Mouse (Mus musculus): ENCODE results near the gene Npb.
A peak's percentile ranks its signal among the peaks of the same experiment; 100 is the strongest.

Npb gene

DNA sequence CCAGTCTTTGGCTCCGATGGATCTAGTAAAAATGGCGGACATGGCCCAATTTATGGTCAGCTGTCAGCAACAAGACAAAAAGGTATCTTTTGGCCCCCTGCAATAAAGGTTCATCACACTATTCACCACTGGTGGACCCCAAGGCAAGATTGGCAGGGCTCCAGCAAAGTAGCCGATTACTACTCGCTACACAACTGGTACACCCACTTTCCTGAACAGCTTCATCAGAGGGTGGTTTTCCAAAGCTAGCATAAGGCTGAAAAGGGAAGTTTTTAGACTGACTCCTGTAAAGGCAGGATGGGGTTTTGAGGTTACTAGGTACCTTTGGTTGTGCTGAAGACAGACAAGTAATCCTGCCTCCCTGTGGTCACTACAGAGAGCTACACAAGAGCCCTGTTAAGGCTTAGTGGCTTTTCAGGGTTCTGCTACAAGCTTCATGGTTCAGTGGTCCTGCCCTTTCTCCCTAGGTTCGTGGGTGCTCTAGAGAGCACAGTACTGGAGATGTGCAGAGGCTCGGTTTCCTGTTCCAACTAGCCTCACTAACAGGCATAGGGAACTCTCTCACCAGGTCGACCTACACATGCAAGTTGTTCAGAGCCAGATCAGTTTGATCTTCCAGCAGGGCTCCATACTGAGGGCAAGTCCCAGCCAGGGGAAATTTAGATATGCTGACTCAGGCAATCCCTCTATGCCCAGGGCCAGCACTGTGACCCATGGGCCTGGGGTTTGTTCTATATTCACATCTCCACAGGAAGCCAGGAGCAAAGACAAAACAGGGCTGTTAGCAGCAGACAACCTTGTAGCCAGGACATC is 30.9 kb upstream of the Npb start:
- no peak for TF ChIP-seq GATA4 (IDR thresholded peaks at IDR 0.05; ENCODE audit: insufficient replicate concordance, low read length)

DNA sequence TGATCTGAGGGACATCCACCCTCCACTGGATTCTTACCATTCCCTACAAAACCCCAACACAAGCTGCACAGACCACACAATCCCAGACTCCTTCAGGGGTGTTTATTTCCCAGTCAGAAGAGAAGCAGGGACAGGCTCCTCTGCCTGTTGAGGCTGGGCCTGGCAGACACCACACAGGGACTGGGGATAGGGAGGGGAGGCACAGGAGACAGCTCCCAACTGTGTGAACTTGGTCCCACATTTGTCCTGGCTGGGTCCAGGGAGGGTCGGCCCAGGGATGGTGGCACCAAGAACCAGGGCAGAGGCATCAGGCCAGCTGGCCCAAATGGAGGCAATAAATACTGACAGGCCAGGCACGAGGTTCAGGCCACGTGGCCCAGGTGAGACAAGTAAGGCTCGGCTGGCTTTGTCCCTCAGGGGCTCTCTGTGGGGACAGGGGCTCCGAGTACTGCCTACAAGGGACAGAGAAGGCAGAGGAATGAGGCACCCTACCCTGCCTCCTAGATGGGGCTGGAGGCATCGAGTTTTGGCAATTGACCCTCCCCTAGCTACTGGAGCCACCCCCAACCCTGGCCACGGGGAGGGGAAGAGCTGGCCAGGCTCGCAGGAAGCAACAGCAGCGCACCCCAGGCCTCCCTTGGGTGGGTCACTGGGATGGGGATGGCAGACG is 30.1 kb upstream of the Npb start:
- no peak for TF ChIP-seq GATA4 (IDR thresholded peaks at IDR 0.05; ENCODE audit: insufficient replicate concordance, low read length)

DNA sequence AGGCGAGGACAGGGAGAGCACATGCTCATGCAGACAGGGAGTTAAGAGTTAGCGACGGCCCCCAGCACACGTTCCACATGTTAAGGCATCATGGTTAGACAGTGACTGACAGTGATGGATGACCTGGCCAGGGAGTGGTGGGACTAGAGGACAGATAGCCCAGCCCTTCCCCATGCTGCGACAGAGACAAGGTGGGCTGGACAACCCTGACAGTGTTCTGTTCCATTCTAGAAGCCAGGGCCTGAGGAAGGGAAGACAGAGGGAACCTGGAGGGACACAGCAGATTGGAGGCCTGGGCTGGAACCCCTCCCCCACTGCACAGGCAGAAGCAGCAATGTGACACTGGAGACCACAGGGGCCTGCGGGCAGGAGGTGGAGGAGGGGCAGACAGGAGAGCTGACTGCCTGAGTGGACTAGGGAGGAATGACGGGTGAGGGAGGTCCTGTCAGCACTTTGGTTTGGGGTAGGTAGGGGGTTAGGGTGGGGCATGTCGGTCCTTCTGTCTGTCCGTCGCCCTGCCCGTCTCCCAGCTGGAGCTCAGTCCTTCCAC is 29.5 kb upstream of the Npb start:
- no peak for TF ChIP-seq GATA4 (IDR thresholded peaks at IDR 0.05; ENCODE audit: insufficient replicate concordance, low read length)

DNA sequence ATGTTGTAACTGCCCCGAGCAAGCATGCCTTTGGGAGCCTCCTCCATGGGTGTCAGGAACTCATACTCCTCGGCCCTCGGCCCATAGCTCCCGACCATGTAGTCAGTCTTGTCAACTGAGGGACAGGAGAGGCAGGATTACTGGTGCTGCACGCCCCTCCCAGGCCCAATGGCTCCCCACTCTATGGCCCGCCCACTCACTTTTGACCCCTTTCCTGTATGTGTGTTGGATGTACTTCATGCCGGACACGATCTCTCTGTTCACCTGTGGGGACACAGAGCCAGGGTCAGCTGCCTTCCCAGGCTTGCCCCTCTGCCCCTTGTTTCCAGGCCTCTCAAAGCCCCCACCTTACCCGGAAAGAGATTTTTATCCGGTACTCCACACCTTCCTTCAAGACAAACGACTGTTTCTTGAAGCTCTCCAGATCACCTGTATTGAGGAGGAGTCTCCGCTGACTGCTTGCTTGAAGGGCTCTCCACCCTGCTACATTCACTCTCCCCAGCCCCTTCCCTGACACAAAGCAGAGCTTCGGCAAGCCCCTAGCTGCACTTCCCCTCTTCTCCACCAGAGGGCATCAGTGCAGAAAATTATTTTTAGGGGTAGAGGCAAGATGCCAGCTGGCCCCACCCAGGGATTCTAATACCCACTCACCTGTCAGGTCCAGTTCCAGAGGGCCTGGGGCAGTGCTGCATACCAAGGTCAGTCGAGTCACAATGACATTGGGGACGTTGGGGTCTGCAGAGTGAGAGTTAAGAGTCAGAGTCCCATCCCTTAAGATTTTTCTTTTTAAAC is 28.8 kb upstream of the Npb start:
- TF ChIP-seq GATA4 (IDR thresholded peaks at IDR 0.05; ENCODE audit: insufficient replicate concordance, low read length): no peak

DNA sequence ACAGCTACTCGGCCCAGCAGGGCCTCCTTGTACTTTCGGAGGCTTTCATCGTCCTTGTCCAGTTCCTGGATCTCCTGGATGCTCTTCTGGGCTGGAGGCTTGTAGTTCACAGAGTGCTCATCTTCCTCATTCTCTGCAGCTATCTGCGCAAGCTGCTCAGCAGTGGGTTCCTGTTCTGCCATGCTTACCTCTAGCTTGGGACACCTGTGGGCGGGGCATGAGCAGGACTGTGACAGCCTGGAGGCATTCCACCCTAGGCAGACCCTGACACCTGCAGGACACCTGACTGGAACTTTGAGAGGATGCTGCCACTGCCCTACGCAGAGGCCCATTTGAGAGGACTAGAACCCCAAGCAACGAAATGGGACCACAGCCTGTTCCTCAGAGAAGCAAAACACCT is 28.1 kb upstream of the Npb start:
- no peak for TF ChIP-seq GATA4 (IDR thresholded peaks at IDR 0.05; ENCODE audit: insufficient replicate concordance, low read length)

DNA sequence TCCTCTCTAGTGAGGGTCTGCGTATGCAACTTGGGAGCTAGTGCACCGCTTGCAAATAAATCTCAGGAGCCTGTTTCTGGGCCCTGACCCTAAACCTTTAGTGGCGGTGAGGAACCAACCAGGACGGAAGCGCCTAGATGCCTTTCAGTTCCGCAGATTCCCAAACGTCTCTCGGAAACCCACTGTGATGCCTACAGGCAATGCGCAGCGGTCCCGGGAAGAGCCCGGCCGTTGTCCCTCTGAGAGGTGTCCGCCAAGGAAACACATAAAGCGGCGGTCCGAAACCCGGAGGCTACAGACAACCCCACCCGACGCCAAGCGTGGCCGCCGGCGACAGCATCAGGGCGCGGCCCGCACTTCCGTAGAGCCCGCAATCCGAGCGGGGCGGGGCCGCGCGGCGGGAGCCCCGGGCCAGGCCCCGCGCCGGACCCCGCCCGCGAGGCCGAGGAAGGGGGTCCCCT is 27.4 kb upstream of the Npb start:
- no peak for TF ChIP-seq GATA4 (IDR thresholded peaks at IDR 0.05; ENCODE audit: insufficient replicate concordance, low read length)

GRCm38 (mm10) chr11:120581490-120582267 is 26.6 kb upstream of the Npb start, which contains the start of gene Arhgdia:
Gene Arhgdia, minus strand, starts transcription at chr11:120581624.
- peak; percentile 6; the same call in 1 of the 2 replicates for TF ChIP-seq GATA4 (IDR thresholded peaks at IDR 0.05; ENCODE audit: insufficient replicate concordance, low read length)

- TF ChIP-seq GATA4 (IDR thresholded peaks at IDR 0.05; ENCODE audit: insufficient replicate concordance, low read length): no peak
Measured at GRCm38 (mm10) chr11:120582268-120582981, 25.9 kb upstream of the Npb start.

- TF ChIP-seq GATA4 (IDR thresholded peaks at IDR 0.05; ENCODE audit: insufficient replicate concordance, low read length): no peak
Measured at GRCm38 (mm10) chr11:120583937-120584336, 24.3 kb upstream of the Npb start.

GRCm38 (mm10) chr11:120588531-120588930 is 19.7 kb upstream of the Npb start:
- no peak for TF ChIP-seq GATA4 (IDR thresholded peaks at IDR 0.05; ENCODE audit: insufficient replicate concordance, low read length)

DNA sequence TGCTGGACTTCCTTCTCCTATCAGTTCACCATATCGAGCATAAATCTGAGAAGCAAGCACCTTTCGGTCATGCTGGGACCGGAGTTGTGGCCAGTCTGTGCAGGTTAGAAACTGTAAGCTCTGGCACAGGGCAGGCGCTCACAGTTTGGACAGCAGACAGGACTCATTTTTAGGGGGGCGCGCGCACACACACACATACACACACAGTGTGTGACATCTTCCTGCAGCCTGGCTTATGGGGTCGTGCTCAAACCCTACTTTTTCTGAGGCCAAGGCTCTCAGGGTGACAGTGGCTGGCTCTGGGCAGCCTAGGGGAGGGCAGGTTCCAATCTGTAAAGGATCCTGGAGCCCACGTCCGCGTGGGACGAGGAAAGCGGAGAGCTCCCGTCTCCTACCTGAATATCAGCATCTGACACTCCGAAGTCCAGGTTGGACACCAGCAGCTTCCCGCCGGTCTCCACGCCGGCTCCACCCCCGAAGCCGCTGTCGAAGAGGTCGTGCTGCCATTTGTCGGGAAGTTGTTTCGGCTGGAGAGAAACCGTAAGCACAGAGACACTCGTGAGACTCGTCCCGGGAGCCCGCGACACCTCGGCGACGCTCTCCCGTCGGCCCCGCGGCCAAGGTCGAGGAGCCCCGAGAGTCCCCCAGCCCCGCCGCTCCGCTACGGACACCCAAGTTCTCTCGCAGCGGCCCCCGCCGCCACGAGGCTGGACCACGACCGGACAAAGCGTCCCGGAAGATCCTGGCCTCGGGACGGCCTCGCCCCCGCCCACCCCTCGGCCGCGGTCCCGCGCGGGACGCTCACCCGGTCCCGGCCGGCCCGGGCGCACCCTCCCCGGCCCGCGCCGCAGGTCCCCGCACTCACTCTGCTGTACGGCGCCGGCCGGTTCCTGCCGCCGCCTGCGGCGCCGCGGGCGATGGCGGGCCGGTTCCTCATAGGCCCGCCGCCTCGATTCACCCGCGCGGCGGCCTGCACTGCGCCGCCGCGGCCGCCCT is 10.7 kb upstream of the Npb start:
- no peak for TF ChIP-seq GATA4 (IDR thresholded peaks at IDR 0.05; ENCODE audit: insufficient replicate concordance, low read length)

DNA sequence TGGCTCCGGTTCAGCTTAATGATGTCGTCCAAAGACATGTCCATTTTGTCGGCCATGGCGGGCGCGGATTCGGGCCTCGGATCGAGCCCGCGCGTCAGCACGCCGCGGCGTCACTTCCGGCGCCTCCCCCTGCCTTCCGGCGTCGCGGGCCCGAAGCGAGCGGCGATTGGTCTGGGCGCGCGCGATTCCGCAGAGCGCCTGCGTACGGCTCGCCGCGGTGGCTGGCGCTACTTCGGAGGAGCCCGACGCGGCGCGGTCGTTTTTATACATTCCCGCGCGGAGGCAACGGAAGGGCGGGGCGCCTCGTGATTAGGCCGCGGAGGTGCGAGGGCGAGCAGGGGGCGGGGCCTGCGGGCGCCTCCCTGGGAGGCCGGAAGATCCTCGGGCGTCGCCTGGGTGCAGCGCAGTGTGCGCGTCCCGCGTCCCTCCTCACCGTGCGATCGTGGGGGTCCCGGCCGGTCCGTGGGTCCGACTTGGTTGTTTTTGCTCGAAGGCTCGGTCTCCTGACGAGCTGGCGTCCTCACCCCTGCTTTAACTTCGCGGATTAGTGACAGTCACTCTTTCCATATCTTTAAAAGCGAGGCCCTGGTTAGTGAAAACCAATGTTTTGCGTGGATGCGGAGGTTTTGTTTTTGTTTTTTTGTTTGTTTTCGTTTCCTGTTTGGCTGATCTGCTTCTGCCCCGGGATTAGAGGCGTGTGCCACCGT is 9.8 kb upstream of the Npb start, which contains the start of the genes Alyref and Anapc11:
Gene Alyref, minus strand, starts transcription at position 83 of the 707 bp plus-strand sequence.
Gene Anapc11, plus strand, starts transcription at position 139 of the 707 bp plus-strand sequence.
- peak; percentile 40; the same call in 1 of the 2 replicates for TF ChIP-seq GATA4 (IDR thresholded peaks at IDR 0.05; ENCODE audit: insufficient replicate concordance, low read length)

Data from liver, adult (tissue).